Mouse (Mus musculus) liver, postnatal 0 days (tissue): ENCODE measurements around the gene Ccdc62.

Source experiments
- CTCF ChIP-seq: sonication (generic); IDR thresholded peaks from 2 replicates; pipeline ENCODE4 v1.5.1; 2016; ENCODE audit warnings: antibody characterized with exemption, low read depth
- EP300 ChIP-seq: IDR thresholded peaks from 2 replicates; pipeline ENCODE4 v1.6.1; 2016; ENCODE audit warnings: antibody characterized with exemption, low read depth, mild to moderate bottlenecking

DNA sequence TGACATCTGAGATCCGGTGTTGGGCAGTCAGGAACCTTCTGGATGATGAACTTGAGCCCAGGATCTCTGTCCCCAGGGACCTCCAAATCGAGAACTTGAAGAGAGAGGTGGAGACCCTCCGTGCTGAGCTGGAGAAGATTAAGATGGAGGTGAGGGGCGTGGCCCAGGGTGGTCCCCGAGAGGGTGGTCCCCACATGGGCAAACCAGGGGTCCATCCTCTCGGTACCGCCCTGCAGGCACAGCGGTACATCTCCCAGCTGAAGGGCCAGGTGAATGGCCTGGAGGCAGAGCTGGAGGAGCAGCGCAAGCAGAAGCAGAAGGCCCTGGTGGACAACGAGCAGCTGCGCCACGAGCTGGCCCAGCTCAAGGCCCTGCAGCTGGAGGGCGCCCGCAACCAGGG, 66.2 kb downstream of the Ccdc62 start:
- TF ChIP-seq CTCF: no peak
- no peak for TF ChIP-seq EP300
